Mouse (Mus musculus): ENCODE measurements at regions not wholly inside any gene's neighbourhood (a gene's known extent, or its start where the extent isn't known, plus 50 kb on each side); places are given as distances from the start of the nearest gene placed in this dataset.

GRCm38 (mm10) chr14:18394071-18394745 lies 62.5 kb upstream of the Ube2e1 start:
- no peak for DNase-seq (ENCODE audit: low spot score in 2 of 2)

DNA sequence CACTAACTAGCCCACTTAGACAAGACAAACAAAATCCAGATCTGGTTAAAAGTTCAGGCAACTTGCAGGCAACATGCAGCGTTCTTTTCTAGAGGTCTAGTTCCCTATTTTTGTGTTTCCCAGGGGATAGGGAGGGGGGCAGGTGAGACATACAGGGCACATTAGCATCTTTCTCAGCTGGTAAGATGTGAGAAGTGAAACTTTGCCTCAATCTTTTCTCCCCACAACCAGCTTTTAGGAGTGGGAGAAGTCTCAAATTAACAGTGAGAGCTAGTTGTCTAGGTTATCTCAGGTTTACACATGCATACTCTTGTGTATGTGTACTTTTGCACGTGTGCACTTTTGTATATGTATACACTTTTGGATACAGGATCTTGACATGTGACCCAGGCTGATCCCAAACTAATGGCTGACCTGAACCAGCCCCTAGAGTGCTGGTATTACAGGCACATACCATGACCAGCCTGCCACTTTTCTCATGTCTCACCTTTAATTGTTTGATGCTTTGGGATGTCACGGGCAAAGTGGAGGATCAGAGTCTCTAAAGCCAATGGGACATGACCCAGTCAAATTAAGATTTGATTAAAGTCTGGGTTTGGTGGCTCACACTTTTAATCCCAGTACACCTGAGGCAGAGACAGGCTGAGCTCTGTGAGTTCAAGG lies 60.3 kb upstream of the Ube2e1 start:
- no peak for DNase-seq (ENCODE audit: low spot score in 2 of 2)

DNA sequence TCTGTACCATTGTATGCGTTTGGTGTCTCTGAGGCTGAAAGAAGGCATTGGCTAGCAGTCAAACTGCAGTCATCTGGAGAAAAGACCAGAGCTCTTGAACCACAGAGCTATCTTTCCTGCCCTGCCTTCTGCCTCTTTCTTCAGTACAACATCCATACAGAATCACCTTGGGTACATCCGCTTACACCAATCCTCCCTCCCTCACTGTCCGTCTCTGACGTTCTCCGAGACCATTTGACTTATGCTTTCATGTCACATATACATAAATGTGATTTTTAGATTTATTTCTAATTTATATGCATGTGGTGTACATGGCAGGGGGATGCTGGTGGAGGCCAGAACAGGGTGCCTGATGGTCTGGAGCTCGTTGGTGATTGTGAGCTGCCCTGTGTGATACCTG lies 57.7 kb upstream of the Ube2e1 start:
- no peak for DNase-seq (ENCODE audit: low spot score in 2 of 2)

- no peak for DNase-seq (ENCODE audit: low spot score in 2 of 2)
Observed at GRCm38 (mm10) chr14:18385953-18386668, 54.5 kb upstream of the Ube2e1 start.
